21 mouse cellular contexts compared by ENCODE assay signal in genomic region chr9:101286766-101287165, GRCm38 (mm10).
"Had no signal": no experiment of that assay in that cellular context is flagged by ENCODE, and none has a peak within 500 bp of the region (broad histone marks: within the 10 kb centered on the region; RNA-seq: fewer than 3 reads in every experiment).

No protein-coding gene starts in this region.

- ATAC-seq: liver, postnatal 0 days; lung, postnatal 0 days; midbrain, embryonic 16.5 days had no signal

- H3K4me3 ChIP-seq: liver, embryonic 15.5 days; lung, embryonic 15.5 days; midbrain, embryonic 10.5 days; midbrain, embryonic 12.5 days; myocyte; neural tube, embryonic 13.5 days; neural tube, embryonic 15.5 days had no signal

- H3K27me3 ChIP-seq: liver, embryonic 15.5 days; lung, embryonic 15.5 days; midbrain, embryonic 12.5 days; neural tube, embryonic 13.5 days; neural tube, embryonic 15.5 days had no signal

- DNase-seq: liver, postnatal 0 days; lung, adult 2 months; lung, postnatal 14 days; lung, postnatal 4 days; midbrain, embryonic 14.5 days; right cerebral cortex, adult 18-20 months; right cerebral cortex, postnatal 25 days; right cerebral cortex, postnatal 4 days; spleen, adult 18-20 months; thymus, adult 2 months; thymus, postnatal 25 days; thymus, postnatal 4 days had no signal

- H3K4me1 ChIP-seq: liver, embryonic 15.5 days; lung, embryonic 15.5 days; midbrain, embryonic 10.5 days; midbrain, embryonic 12.5 days; neural tube, embryonic 15.5 days had no signal

- H3K4me2 ChIP-seq: liver, embryonic 15.5 days; lung, embryonic 15.5 days; midbrain, embryonic 12.5 days; neural tube, embryonic 13.5 days; neural tube, embryonic 15.5 days had no signal

- H3K9me3 ChIP-seq: liver, embryonic 15.5 days; lung, embryonic 15.5 days; midbrain, embryonic 10.5 days; midbrain, embryonic 12.5 days; neural tube, embryonic 13.5 days; neural tube, embryonic 15.5 days had no signal

- H3K36me3 ChIP-seq: liver, embryonic 15.5 days; lung, embryonic 15.5 days; midbrain, embryonic 10.5 days; midbrain, embryonic 12.5 days; neural tube, embryonic 13.5 days; neural tube, embryonic 15.5 days had no signal

- H3K9ac ChIP-seq: liver, embryonic 15.5 days; liver, postnatal 0 days; lung, embryonic 15.5 days; midbrain, embryonic 12.5 days; neural tube, embryonic 13.5 days; neural tube, embryonic 15.5 days had no signal

- H3K27ac ChIP-seq: liver, embryonic 15.5 days; lung, embryonic 15.5 days; midbrain, embryonic 10.5 days; midbrain, embryonic 12.5 days; neural tube, embryonic 13.5 days; neural tube, embryonic 15.5 days had no signal
